Mouse (Mus musculus): ENCODE results near the gene Cdk9. TPM values are rescaled to one million over a fixed set of nuclear protein-coding genes. Genes with fewer than 3 reads are reported as not detected.
A peak's percentile ranks its signal among the peaks of the same experiment; 100 is the strongest.

The Cdk9 gene
- polyA plus RNA-seq, 1 experiment from 2014 or later, result 68.7 TPM

DNA sequence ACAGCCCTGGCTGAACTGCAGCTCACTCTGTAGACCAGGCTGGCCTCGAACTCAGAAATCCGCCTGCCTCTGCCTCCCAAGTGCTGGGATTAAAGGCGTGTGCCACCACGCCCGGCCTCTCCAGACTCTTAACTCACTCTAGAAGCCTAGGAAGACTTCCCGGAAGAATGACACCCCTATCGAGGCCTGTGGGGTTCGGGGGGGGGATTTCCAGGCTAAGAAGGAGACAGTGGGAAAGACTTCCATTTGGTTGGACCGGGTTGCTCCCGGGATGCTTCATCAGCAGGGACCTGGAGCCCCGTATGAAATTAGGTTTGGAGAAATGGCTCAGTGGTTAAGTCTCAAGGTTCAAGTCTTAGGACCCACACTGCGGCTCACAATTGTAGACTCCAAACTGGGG is 18.2 kb downstream of the Cdk9 start:
- H3K9me3 ChIP-seq (ENCODE audit: low read length), result no peaks in the 10 kb centered on the region
- ATAC-seq (no peak), DNase-seq (ENCODE audit: low spot score) (no peak)
- H3K4me2 ChIP-seq (replicated peaks; ENCODE audit: low read depth, low read length), result peak overlapping the region; percentile 97
- TF ChIP-seq EP300 (IDR thresholded peaks at IDR 0.05), result no peak
- TF ChIP-seq CTCF (IDR thresholded peaks at IDR 0.05), result no peak
- peak overlapping the region; percentile 63; the same call in 1 of the 2 replicates for H3K4me3 ChIP-seq (ENCODE audit: low read depth, low read length)
- no peak overlapping the region; the same call in 1 of the 2 replicates for H3K27ac ChIP-seq (ENCODE audit: low read length)
- WGBS, result 80% methylated on average over 12 of the region's 12 CpGs
- H3K27me3 ChIP-seq (replicated peaks; ENCODE audit: insufficient read depth, low read length), result no peaks in the 10 kb centered on the region
- 0 out of 2 replicates have a peak, but pooled peaks cover 10% of the 10 kb centered on the region for H3K4me1 ChIP-seq (ENCODE audit: insufficient read depth, low read depth, low read length)
- no peaks in the 10 kb centered on the region for H3K36me3 ChIP-seq (ENCODE audit: insufficient read depth, low read length)
- no peak overlapping the region; the same call in 1 of the 2 replicates for H3K9ac ChIP-seq (replicated peaks; ENCODE audit: low read depth)

DNA sequence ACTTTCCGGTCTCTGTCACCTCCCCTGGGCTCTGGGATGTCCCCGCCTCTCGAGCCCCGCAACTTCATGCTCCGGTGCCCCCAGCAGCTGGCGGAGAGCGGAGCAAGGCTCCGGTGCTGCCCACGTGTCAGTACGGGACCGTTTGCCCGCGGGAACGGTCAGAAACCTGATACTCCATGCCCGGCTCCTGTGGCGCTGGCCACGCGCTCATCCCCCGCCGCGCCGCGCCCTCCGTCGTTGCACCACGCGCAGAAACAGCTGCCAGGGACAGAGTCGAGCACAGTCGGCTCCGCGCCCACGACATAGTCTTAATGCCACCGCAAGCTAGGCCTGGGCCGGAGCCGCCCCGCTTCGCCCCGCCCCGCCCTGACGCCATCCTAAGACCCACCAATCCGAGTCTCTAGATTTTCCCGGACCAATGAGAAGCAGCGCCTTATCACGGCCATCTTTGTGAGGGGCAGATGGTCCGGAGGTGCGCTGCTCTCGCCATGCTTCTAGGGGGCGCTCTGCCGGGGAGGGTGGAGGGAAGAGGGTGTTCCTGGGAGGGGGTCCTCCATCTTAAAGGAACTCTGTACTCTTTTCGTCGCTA is 19.0 kb downstream of the Cdk9 start:
- under 1% methylated on average over 51 of the region's 51 CpGs for WGBS
- DNase-seq (ENCODE audit: low spot score), result peak; percentile 99
- H3K27me3 ChIP-seq (replicated peaks; ENCODE audit: insufficient read depth, low read length), result no peaks in the 10 kb centered on the region

DNA sequence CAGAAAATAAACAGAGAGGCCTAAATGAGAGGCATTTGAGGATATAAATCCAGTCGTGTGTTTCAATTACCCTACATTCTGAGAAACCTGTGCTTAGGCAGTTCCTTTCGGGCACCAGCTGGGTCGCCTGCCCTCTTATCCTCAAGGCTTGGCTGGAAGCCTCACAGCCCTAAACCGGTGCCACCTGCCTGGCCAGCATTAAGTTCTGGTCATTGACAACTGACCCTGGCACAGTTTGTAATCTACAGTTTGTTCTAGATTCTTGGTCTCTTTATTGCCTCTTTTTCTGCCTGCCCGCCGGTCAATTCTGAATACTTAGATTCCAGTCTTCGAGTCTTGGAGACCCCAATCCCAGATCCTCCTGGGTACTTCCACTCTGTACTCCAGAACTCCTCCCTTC is 19.6 kb downstream of the Cdk9 start:
- peak overlapping the region; percentile 63 for H3K4me3 ChIP-seq (ENCODE audit: low read depth, low read length)
- ATAC-seq (no peak), DNase-seq (ENCODE audit: low spot score) (peak; percentile 32)
- H3K27me3 ChIP-seq (replicated peaks; ENCODE audit: insufficient read depth, low read length), result no peaks in the 10 kb centered on the region
- 17% methylated on average over 7 of the region's 7 CpGs for WGBS
- 0 out of 2 replicates have a peak, but pooled peaks cover 10% of the 10 kb centered on the region for H3K4me1 ChIP-seq (ENCODE audit: insufficient read depth, low read depth, low read length)
- H3K9ac ChIP-seq (replicated peaks; ENCODE audit: low read depth), result peak overlapping the region; percentile 77
- H3K36me3 ChIP-seq (ENCODE audit: insufficient read depth, low read length), result no peaks in the 10 kb centered on the region
- no peaks in the 10 kb centered on the region for H3K9me3 ChIP-seq (ENCODE audit: low read length)
- no peak for TF ChIP-seq EP300 (IDR thresholded peaks at IDR 0.05)
- no peak for TF ChIP-seq CTCF (IDR thresholded peaks at IDR 0.05)
- H3K4me2 ChIP-seq (replicated peaks; ENCODE audit: low read depth, low read length), result peak overlapping the region; percentile 97
- H3K27ac ChIP-seq (ENCODE audit: low read length), result peak overlapping the region; percentile 87

More for the DNA sequence above, 19.0 kb downstream of the Cdk9 start:
- Histone ChIP-seq H3K27ac (ENCODE audit: low read length) (peak overlapping the region; percentile 87), H3K9ac (replicated peaks; ENCODE audit: low read depth) (peak overlapping the region; percentile 77), H3K4me3 (ENCODE audit: low read depth, low read length) (peak overlapping the region; percentile 63), H3K4me1 (ENCODE audit: insufficient read depth, low read depth, low read length) (0 out of 2 replicates have a peak, but pooled peaks cover 10% of the 10 kb centered on the region), H3K9me3 (ENCODE audit: low read length) (no peaks in the 10 kb centered on the region), H3K4me2 (replicated peaks; ENCODE audit: low read depth, low read length) (peak overlapping the region; percentile 97), H3K36me3 (ENCODE audit: insufficient read depth, low read length) (no peaks in the 10 kb centered on the region)
- TF ChIP-seq EP300 (IDR thresholded peaks at IDR 0.05), result no peak
- TF ChIP-seq CTCF (IDR thresholded peaks at IDR 0.05), result peak; percentile 83
- ATAC-seq, result peak; percentile 98

DNA sequence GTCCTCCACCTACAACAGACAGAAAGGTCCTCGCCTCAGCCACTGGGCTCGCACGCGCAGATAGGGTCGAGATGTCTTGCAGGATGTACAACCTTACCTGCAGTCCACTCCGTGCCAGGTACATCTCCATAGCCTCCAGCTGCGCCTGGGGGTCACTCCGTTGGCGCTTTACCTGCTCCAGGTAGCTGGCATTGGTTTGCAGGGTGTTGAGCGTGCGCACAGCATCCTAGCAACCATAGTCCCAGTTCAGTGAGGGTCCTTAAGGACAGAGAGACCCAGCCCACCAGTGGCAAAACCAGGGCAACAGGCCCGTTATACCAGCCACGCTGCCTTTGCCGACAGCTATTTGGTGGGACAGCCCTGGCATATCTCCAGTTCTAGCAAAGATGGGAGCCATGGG is 20.4 kb downstream of the Cdk9 start:
- no peak for ATAC-seq
- no peak overlapping the region for H3K9ac ChIP-seq (replicated peaks; ENCODE audit: low read depth)

DNA sequence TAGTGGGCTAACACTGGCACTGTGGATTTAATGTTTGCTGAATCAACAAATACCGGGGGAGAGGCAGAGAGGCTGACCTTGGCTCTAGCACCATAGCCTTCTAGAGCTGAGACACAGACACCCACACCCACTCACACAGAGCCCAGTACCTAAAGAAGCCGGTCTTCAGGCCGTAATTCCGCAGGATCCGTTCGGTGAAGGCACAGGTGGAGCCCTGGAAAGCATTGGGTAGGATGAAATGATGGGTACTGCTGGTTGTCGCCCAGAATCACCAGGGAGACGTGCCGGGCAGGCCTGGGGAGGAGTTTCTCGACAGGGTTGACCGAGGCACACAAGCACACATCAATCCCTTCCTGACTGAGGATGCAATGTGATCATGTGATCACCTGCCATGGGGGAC is 21.8 kb downstream of the Cdk9 start:
- 76% methylated on average over 11 of the region's 11 CpGs for WGBS
- Histone ChIP-seq H3K36me3 (ENCODE audit: insufficient read depth, low read length) (0 out of 2 replicates have a peak, but pooled peaks cover 3% of the 10 kb centered on the region), H3K4me3 (ENCODE audit: low read depth, low read length) (no peak overlapping the region), H3K27ac (ENCODE audit: low read length) (no peak overlapping the region), H3K9ac (replicated peaks; ENCODE audit: low read depth) (no peak overlapping the region), H3K4me1 (ENCODE audit: insufficient read depth, low read depth, low read length) (0 out of 2 replicates have a peak, but pooled peaks cover 10% of the 10 kb centered on the region), H3K9me3 (ENCODE audit: low read length) (no peaks in the 10 kb centered on the region), H3K27me3 (replicated peaks; ENCODE audit: insufficient read depth, low read length) (no peaks in the 10 kb centered on the region), H3K4me2 (replicated peaks; ENCODE audit: low read depth, low read length) (no peak overlapping the region)
- DNase-seq (ENCODE audit: low spot score), result no peak
- no peak for ATAC-seq
- TF ChIP-seq CTCF (IDR thresholded peaks at IDR 0.05), result no peak

More for the DNA sequence above, 20.4 kb downstream of the Cdk9 start:
- DNase-seq (ENCODE audit: low spot score), result no peak
- Histone ChIP-seq H3K4me1 (ENCODE audit: insufficient read depth, low read depth, low read length) (0 out of 2 replicates have a peak, but pooled peaks cover 10% of the 10 kb centered on the region), H3K36me3 (ENCODE audit: insufficient read depth, low read length) (no peaks in the 10 kb centered on the region), H3K4me2 (replicated peaks; ENCODE audit: low read depth, low read length) (no peak overlapping the region), H3K4me3 (ENCODE audit: low read depth, low read length) (no peak overlapping the region), H3K27ac (ENCODE audit: low read length) (no peak overlapping the region), H3K9me3 (ENCODE audit: low read length) (no peaks in the 10 kb centered on the region), H3K27me3 (replicated peaks; ENCODE audit: insufficient read depth, low read length) (no peaks in the 10 kb centered on the region)
- TF ChIP-seq EP300 (IDR thresholded peaks at IDR 0.05), result no peak
- TF ChIP-seq CTCF (IDR thresholded peaks at IDR 0.05), result no peak
- 87% methylated on average over 14 of the region's 14 CpGs for WGBS

DNA sequence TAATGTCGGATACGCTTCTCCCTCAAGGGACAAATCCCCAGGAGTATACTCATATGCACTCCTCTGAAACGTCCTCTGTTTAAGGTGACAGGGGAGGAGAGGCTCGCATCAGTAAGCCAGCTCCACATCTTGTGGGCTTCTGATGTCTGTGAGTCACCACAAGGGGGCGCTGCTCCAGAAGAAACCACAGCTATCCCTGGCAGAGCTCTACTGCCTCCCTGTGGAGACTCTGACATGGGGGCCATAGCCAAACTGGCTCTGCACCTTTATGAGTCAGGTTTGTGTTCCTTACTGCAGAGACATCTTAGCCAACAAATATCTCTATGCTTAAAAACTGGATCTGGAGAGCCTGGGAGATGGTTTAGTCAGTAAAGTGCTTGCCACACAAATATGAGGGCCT is 23.5 kb downstream of the Cdk9 start:
- Histone ChIP-seq H3K27ac (ENCODE audit: low read length) (no peak overlapping the region), H3K4me1 (ENCODE audit: insufficient read depth, low read depth, low read length) (0 out of 2 replicates have a peak, but pooled peaks cover 10% of the 10 kb centered on the region), H3K4me3 (ENCODE audit: low read depth, low read length) (no peak overlapping the region), H3K4me2 (replicated peaks; ENCODE audit: low read depth, low read length) (no peak overlapping the region), H3K27me3 (replicated peaks; ENCODE audit: insufficient read depth, low read length) (no peaks in the 10 kb centered on the region), H3K9me3 (ENCODE audit: low read length) (no peaks in the 10 kb centered on the region), H3K9ac (replicated peaks; ENCODE audit: low read depth) (no peak overlapping the region), H3K36me3 (ENCODE audit: insufficient read depth, low read length) (0 out of 2 replicates have a peak, but pooled peaks cover 3% of the 10 kb centered on the region)
- peak; percentile 100 for TF ChIP-seq CTCF (IDR thresholded peaks at IDR 0.05)
- peak; percentile 60 for TF ChIP-seq EP300 (IDR thresholded peaks at IDR 0.05)
- peak; percentile 93 for DNase-seq (ENCODE audit: low spot score)
- 22% methylated on average over 5 of the region's 5 CpGs for WGBS
- peak; percentile 14; the same call in 1 of the 2 replicates for ATAC-seq

Data from lung, postnatal 0 days (tissue).